In the genomic region with DNA sequence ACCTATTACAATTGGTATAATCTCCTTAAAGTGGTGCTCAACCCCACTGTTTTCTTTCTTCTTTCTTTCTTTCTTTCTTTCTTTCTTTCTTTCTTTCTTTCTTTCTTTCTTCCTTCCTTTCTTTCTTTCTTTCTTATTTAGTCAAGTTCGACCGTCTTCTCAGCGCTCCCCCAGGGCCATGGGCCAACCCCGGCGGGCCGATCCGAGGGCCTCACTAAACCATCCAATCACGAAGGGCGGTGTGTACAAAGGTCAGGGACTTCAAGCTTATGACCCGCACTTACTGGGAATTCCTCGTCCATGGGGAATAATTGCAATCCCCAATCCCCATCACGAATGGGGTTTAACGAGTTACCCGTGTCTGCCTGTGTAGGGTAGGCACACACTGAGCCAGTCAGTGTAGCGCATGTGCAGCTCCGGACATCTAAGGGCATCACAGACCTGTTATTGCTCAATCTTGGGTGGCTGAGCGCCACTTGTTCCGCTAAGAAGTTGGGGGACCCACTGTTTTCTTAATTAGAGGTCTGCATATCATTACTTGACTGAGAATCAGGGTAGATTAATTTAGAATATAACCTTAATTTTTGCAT, we compare ENCODE assay signal across 8 mouse cellular contexts. TPM values are rescaled to one million over a fixed set of nuclear protein-coding genes. Genes with fewer than 3 reads are reported as not detected.
DNase-seq lines count a peak whose midpoint lies in the region; ATAC-seq lines count a peak whose summit lies in the region.

No protein-coding gene starts in this region.

- 65% methylated on average over 18 of the region's 18 CpGs for WGBS in embryonic facial prominence, embryonic 13.5 days
- WGBS in limb, embryonic 10.5 days, result 72% methylated on average over 18 of the region's 18 CpGs
- 63% methylated on average over 18 of the region's 18 CpGs for WGBS in midbrain, embryonic 13.5 days

- no peaks in the 10 kb centered on the region for H3K36me3 ChIP-seq in embryonic facial prominence, embryonic 13.5 days
- no peaks in the 10 kb centered on the region for H3K36me3 ChIP-seq in limb, embryonic 10.5 days
- no peaks in the 10 kb centered on the region for H3K36me3 ChIP-seq in midbrain, embryonic 13.5 days

- no peak overlapping the region for H3K9ac ChIP-seq in embryonic facial prominence, embryonic 13.5 days
- H3K9ac ChIP-seq in midbrain, embryonic 13.5 days (replicated peaks), result no peak overlapping the region

- peak; percentile 99 for ATAC-seq in embryonic facial prominence, embryonic 13.5 days (ENCODE audit: insufficient number of reproducible peaks, insufficient read depth, low FRiP score, low TSS enrichment, low read depth)
- ATAC-seq in midbrain, embryonic 13.5 days, result peak; percentile 99

- intact Hi-C loops in heart, postnatal 14 days (cut with DNase I), result no loop called here

- H3K27me3 ChIP-seq in embryonic facial prominence, embryonic 13.5 days, result no peaks in the 10 kb centered on the region
- no peaks in the 10 kb centered on the region for H3K27me3 ChIP-seq in limb, embryonic 10.5 days (ENCODE audit: low read depth, poor library complexity, severe bottlenecking)
- no peaks in the 10 kb centered on the region for H3K27me3 ChIP-seq in midbrain, embryonic 13.5 days

- no peak overlapping the region for H3K4me2 ChIP-seq in embryonic facial prominence, embryonic 13.5 days
- H3K4me2 ChIP-seq in midbrain, embryonic 13.5 days (replicated peaks), result no peak overlapping the region

- DNase-seq in heart, adult 18-20 months, result peak; percentile 18 to 52
- DNase-seq in heart, adult 11 months, result no peak
- peak; percentile 40 for DNase-seq in adrenal gland, adult 2 months
- peak; percentile 79 to 84 for DNase-seq in heart, postnatal 14 days
- peak; percentile 100 for DNase-seq in limb, embryonic 10.5 days (ENCODE audit: low spot score)
- peak; percentile 59 to 97 for DNase-seq in spleen, postnatal 4 days (ENCODE audit: low spot score in 2 of 2)

- no peak overlapping the region for H3K27ac ChIP-seq in embryonic facial prominence, embryonic 13.5 days
- no peak overlapping the region for H3K27ac ChIP-seq in limb, embryonic 10.5 days
- H3K27ac ChIP-seq in midbrain, embryonic 13.5 days, result no peak overlapping the region

- H3K4me3 ChIP-seq in embryonic facial prominence, embryonic 13.5 days, result no peak overlapping the region
- no peak overlapping the region for H3K4me3 ChIP-seq in limb, embryonic 10.5 days
- H3K4me3 ChIP-seq in midbrain, embryonic 13.5 days (replicated peaks), result no peak overlapping the region

- peaks cover 8% of the 10 kb centered on the region for H3K9me3 ChIP-seq in embryonic facial prominence, embryonic 13.5 days
- H3K9me3 ChIP-seq in limb, embryonic 10.5 days (replicated peaks), result no peaks in the 10 kb centered on the region; the same call in 1 of the 2 replicates
- H3K9me3 ChIP-seq in midbrain, embryonic 13.5 days, result peaks cover 11% of the 10 kb centered on the region; the same call in 1 of the 2 replicates

- no peaks in the 10 kb centered on the region for H3K4me1 ChIP-seq in embryonic facial prominence, embryonic 13.5 days
- no peaks in the 10 kb centered on the region for H3K4me1 ChIP-seq in limb, embryonic 10.5 days
- H3K4me1 ChIP-seq in midbrain, embryonic 13.5 days (replicated peaks), result no peaks in the 10 kb centered on the region

RNA-seq across cellular contexts. Expression of a gene that starts 5.6 kb away (rescaled TPM):
- total RNA-seq in heart, adult 18-20 months (2021), result under 1 TPM; 0.82 to 0.87 TPM
- under 1 TPM; 0.90 to 0.92 TPM for total RNA-seq in adrenal gland, adult 2 months (2021)
- polyA plus RNA-seq in adrenal gland, adult 2 months (2012; rRNA removed), result 0.19 TPM in 1 of 2 replicates, not detected in the other
- 0.22 TPM in 1 of 2 replicates, not detected in the other for polyA plus RNA-seq in embryonic facial prominence, embryonic 13.5 days (2015; fragmentation: Nextera tagmentation; extraction: Ambion mirVana)
- under 1 TPM; 0.19 to 0.27 TPM for total RNA-seq in heart, postnatal 14 days (2021)
- polyA plus RNA-seq in limb, embryonic 10.5 days (2016; fragmentation: Nextera tagmentation; extraction: Ambion mirVana), result not detected in 2 replicates
- not detected in 2 replicates for polyA plus RNA-seq in midbrain, embryonic 13.5 days (2015; fragmentation: Nextera tagmentation; extraction: Ambion mirVana)

RNA-seq across cellular contexts. Expression of a gene that starts 33.9 kb away (rescaled TPM):
- 1 to 10 TPM in 1 of 2 experiments, under 1 TPM in 1; 0.47 to 1.0 TPM for total RNA-seq in heart, adult 18-20 months (2021)
- under 1 TPM in 1 of 2 experiments, not detected in 1; 0.24 TPM for total RNA-seq in adrenal gland, adult 2 months (2021)
- polyA plus RNA-seq in adrenal gland, adult 2 months (2012; rRNA removed), result 0.08 TPM in 1 of 2 replicates, not detected in the other
- polyA plus RNA-seq in embryonic facial prominence, embryonic 13.5 days (2015; fragmentation: Nextera tagmentation; extraction: Ambion mirVana), result 0.17 and 0.21 TPM in 2 replicates
- 1 to 10 TPM in 1 of 2 experiments, under 1 TPM in 1; 0.68 to 1.2 TPM for total RNA-seq in heart, postnatal 14 days (2021)
- polyA plus RNA-seq in limb, embryonic 10.5 days (2016; fragmentation: Nextera tagmentation; extraction: Ambion mirVana), result not detected in 2 replicates
- not detected in 2 replicates for polyA plus RNA-seq in midbrain, embryonic 13.5 days (2015; fragmentation: Nextera tagmentation; extraction: Ambion mirVana)
